Mouse (Mus musculus) left cerebral cortex, postnatal 14 days (tissue): Measurements from ENCODE around the gene Glp2r. TPM values are rescaled to one million over a fixed set of nuclear protein-coding genes. Genes with fewer than 3 reads are reported as not detected.
A peak's percentile ranks its signal among the peaks of the same experiment; 100 is the strongest.

Source experiments
- DNase-seq, 2 experiments: peaks; one replicate each; pipeline ENCODE4 v3.0.0; 2021 to 2022; ENCODE audit warnings: low spot score in 2 of 2, mixed read lengths in 1 of 2
- intact Hi-C: fragments of 180-260 bp; cut with DNase I; formaldehyde crosslinking; loops from one replicate; pipeline ENCODE4 v1.15.1; 2025
- total RNA-seq, 2 experiments: library from RNA; stranded (reverse); gene quantifications; 2 replicates each; pipeline ENCODE4 v1.2.3; 2021

Gene Glp2r
- total RNA-seq, 2 experiments from 2014 or later, result 1.8 to 1.9 TPM

- intact Hi-C loops, result no loop called here
- DNase-seq, result peak in 1 of 2 experiments; percentile 53
Measured at GRCm38 (mm10) chr11:67734597-67734996, 36.4 kb downstream of the Glp2r start.

DNA sequence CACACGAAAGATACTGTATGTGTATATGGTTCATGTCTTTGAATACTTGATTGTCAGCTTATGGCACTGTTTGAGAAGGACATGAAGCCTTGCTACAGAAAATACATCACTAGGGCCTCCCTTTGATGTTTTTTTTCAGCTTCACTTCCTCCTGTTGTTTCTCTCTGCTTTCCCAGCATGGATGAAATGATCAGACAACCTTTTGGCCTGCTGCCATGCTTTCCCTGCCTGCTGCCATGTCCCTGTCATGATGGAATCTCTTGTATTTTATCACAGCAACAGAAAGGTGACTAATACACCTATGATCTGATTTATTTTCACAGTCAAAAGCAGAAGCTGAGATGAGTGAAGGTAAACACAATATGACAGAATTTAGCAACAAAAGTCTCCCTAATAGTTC, 37.2 kb downstream of the Glp2r start:
- no peak for DNase-seq
- intact Hi-C loops, result no loop called here

DNA sequence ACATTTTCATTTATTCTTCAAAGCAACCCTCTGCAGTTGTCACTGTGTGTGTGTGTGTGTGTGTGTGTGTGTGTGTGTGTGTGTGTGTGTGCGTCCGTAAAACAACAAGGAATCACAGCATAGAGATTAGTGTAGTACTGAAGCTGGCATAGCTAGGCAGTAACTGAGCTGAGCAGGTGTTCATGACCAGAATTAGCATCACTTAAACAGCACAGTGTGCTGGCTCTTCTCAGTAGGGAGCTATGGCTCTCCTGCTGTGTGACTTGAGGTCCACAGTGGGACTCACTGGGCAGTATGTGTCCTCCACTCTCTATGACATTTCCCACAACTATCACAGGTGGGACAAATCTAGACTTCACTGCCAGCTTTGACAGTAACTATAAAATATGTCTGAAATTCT, 39.9 kb downstream of the Glp2r start:
- intact Hi-C loops, result no loop called here

DNA sequence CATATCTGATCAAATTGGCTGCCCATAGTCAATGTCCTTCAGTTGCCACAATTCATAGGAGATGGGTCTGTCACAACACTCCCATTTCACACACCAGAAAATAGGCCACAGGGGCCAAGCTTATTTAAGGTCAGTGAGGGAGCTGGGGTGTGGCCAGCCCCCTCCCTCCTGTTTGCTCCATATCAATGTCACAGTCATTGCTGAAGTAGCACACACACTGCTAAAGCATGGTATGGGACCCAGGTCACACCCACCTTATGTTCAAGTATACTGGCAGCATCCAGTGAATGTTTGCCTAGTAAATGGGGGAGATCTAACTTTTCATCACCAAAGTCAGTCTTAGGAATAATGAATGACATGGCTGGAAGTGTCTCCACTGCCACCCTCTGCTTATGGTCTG, 42.2 kb downstream of the Glp2r start:
- intact Hi-C loops, result no loop called here
- no peak for DNase-seq

More for the DNA sequence above, 39.9 kb downstream of the Glp2r start:
- no peak for DNase-seq

GRCm38 (mm10) chr11:67727095-67727494, 43.9 kb downstream of the Glp2r start:
- intact Hi-C loops, result no loop called here
- peak in 1 of 2 experiments; percentile 76 for DNase-seq

DNA sequence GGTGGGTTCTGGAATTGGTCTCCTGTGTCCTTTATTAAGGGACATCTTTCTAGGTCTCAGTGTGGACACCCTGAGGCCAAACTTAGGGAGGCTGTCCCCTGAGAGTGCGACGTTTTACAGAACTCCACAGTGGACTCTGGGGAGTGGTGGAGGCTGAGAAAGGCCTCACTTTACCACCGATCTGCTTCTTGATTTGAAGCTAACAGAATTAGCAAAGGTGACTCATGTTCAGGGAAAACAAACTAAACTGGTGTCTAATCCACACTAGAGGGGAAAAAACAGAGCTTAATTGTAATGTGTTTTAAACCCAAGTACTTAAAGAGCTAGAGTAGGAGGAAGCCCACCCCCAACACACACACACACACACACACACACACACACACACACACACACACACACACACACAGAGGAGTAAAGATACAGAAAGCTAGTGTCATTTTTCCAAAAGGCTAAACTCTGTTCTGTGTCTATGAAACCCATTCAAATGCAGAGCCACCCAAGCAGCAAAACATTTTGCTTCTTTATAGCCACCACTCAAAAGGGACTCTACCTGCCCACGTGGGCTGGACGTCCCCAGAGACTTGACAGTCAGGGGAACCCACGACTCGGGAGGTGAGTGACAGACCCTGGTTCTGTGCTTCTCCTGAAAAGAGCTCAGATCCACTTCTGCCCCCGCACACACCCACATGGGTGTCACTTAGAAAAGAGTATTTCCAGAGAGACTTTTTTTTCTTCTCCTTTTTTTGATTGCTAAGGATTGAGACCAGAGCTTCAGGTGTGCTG, 47.5 kb downstream of the Glp2r start:
- intact Hi-C loops, result no loop called here
- peak; percentile 59 to 69 for DNase-seq

GRCm38 (mm10) chr11:67722399-67723156, 48.4 kb downstream of the Glp2r start:
- no peak for DNase-seq
- intact Hi-C loops, result no loop called here

- intact Hi-C loops, result no loop called here
Measured at GRCm38 (mm10) chr11:67721485-67721884, 49.5 kb downstream of the Glp2r start.

DNA sequence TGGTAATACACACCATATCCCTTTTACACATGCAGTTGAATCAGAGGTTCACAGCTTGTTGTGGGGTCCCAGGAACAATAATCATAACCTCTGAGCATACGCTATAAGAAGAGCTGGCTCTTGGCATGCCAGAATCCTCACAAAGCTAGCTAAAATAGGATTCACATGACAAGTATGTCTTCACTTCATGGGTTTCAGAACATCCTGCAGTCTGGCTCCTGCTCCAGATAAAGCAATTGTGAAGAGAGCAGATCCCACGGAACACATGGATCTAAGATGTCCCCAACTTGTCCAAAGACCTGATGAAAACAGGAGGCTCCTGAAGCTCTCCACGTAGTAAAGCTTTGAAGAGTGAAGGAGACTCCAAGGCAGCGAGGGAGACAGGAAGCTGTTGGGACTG, 55.6 kb downstream of the Glp2r start:
- intact Hi-C loops, result no loop called here
- no peak for DNase-seq

More at GRCm38 (mm10) chr11:67721485-67721884, 49.5 kb downstream of the Glp2r start:
- no peak for DNase-seq

DNA sequence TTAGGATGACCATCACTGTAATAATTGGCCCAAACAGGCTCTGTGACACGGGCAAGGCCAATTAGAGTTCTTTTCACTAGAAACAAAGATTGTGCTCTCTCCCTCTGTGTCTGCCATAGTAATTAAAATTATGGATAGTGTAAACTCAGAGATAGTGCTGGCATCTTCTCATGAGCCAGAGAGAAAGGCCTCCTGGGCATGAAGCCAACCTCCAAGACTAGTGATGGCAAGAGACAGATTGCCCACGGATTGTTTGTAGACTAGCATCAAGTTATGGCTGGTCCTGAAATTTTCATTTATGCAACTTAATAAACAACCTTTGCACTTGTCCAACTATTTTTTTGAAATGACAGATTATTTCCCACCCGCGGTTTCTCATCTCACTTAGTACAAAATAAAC, 58.0 kb downstream of the Glp2r start:
- intact Hi-C loops, result no loop called here
- DNase-seq, result peak; percentile 50 to 54

DNA sequence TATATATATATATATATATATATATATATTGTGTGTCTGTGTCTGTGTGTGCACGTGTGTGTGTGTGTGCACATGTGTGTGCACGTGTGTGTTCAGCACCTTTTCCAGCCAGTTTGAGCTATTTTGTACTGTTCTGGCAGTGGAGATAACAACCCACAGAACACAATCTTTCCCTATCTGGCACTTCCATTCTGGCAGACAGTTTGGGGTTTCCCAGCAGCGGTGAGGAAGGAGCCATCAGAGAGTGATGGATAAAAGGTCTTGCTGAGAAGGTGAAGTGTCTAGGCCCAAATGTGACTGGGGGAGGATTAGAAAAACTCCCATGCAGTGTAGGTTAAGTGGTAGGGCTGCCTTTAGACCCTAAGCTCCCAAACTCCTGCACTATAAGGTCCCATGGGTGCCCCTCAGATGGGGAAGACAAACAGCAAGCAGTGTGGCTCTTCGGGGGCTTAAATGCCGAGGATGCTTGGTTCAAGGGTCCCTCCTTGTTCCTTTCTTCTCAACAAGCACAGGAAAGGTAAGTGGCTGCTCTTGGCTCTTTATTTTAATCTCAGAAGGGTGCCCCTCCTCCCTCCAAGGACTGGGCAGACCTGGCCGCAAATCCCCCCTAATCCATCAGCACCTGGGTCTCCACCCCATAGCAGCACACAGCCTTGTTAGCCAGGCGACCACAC, 76.1 kb downstream of the Glp2r start, which contains the start of gene Rcvrn:
Gene Rcvrn, plus strand, starts transcription at position 624 of the 674 bp plus-strand sequence.
- intact Hi-C loops, result no loop called here

GRCm38 (mm10) chr11:67686109-67686508, 84.8 kb downstream of the Glp2r start:
- intact Hi-C loops, result no loop called here

More for the DNA sequence above, 76.1 kb downstream of the Glp2r start, which contains the start of gene Rcvrn:
- no peak for DNase-seq

GRCm38 (mm10) chr11:67681871-67682270, 89.1 kb downstream of the Glp2r start:
- no peak for DNase-seq
- intact Hi-C loops, result no loop called here

More at GRCm38 (mm10) chr11:67686109-67686508, 84.8 kb downstream of the Glp2r start:
- no peak for DNase-seq

DNA sequence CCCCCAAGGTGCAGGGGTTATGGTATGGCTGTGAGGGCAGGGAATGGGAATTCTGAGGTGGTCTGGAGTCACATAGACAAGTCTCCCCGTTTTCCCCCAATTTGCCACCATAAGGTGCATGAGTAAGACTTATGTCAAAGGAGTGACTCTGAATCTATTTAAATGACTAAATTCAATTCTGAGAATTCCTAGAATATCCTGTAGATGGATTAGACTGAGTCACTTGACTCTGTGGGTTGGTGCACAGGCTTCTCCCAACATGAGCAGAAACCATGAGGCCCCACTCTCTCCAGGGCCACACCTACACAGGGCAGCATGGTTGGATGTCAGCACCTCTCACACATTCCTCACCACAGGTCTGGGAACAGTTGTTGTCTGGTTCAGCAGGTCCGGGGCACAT, 91.0 kb downstream of the Glp2r start:
- intact Hi-C loops, result loop anchor here (5.0 kb wide), 1 partner anchor 308 kb away; no protein-coding TSS in a partner anchor
- DNase-seq, result no peak

GRCm38 (mm10) chr11:67679300-67679699, 91.7 kb downstream of the Glp2r start:
- DNase-seq, result no peak

GRCm38 (mm10) chr11:67675562-67676540, 95.1 kb downstream of the Glp2r start:
- DNase-seq, result peak; percentile 76 to 84
- intact Hi-C loops, result loop anchor here (5.0 kb wide), 1 partner anchor 304 kb away; no protein-coding TSS in a partner anchor

More at GRCm38 (mm10) chr11:67679300-67679699, 91.7 kb downstream of the Glp2r start:
- intact Hi-C loops, result loop anchor here (5.0 kb wide), 1 partner anchor 307 kb away; no protein-coding TSS in a partner anchor

DNA sequence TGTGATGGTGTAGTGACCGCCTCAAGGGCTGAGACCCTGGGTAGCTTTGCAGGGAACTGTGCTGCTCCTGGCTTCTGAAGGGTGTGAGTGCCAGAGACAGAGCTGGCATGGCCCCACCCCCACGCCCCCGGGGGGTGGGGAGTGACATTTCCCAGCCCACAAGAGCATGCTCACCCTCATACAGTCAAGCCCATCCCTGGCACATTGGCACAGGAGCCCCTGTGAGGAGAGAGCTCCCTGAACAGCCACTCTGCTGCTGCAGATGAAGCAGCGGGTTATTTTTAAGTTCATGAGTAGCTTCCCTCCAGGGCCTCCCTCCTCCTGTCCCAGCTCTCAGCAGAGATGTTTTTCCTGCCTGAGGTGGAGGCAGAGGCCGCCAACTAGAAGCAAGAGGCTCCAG, 98.8 kb downstream of the Glp2r start:
- DNase-seq, result no peak
- intact Hi-C loops, result no loop called here

- intact Hi-C loops, result no loop called here
- no peak for DNase-seq
Measured at GRCm38 (mm10) chr11:67670031-67670430, 100.9 kb downstream of the Glp2r start.
